Mouse (Mus musculus) testis, postnatal 14 days (tissue): ENCODE data around the gene Rab19.
"Not testable (repeated sequence)": the region's sequence is repeated elsewhere in the genome, so short reads cannot be mapped to it uniquely, and the experiment has no call there.

Source experiments
- DNase-seq: peaks from one replicate; pipeline ENCODE4 v3.0.0; 2021; ENCODE audit warnings: low spot score

The Rab19 gene

GRCm38 (mm10) chr6:39430722-39431121, 49.7 kb downstream of the Rab19 start:
- DNase-seq: no peak

- no peak for DNase-seq
These were observed 52.2 kb downstream of the Rab19 start for GRCm38 (mm10) chr6:39433174-39433573.

GRCm38 (mm10) chr6:39433701-39434100, 52.7 kb downstream of the Rab19 start:
- no peak for DNase-seq

- DNase-seq: no peak
These were observed 53.3 kb downstream of the Rab19 start for GRCm38 (mm10) chr6:39434111-39434885.

- no peak for DNase-seq
These were observed 54.0 kb downstream of the Rab19 start for GRCm38 (mm10) chr6:39434886-39435492.

GRCm38 (mm10) chr6:39435875-39436274, 54.9 kb downstream of the Rab19 start:
- DNase-seq: no peak

GRCm38 (mm10) chr6:39437519-39437918, 56.5 kb downstream of the Rab19 start:
- DNase-seq: not testable (repeated sequence)
